Mouse (Mus musculus) kidney, postnatal 4 days (tissue): Measurements from ENCODE around the gene Fam189a2.

ENCODE experiments used
- DNase-seq, 2 experiments: peaks; one replicate each; pipeline ENCODE4 v3.0.0; 2021; ENCODE audit warnings: mixed read lengths in 2 of 2

Gene Fam189a2

DNA sequence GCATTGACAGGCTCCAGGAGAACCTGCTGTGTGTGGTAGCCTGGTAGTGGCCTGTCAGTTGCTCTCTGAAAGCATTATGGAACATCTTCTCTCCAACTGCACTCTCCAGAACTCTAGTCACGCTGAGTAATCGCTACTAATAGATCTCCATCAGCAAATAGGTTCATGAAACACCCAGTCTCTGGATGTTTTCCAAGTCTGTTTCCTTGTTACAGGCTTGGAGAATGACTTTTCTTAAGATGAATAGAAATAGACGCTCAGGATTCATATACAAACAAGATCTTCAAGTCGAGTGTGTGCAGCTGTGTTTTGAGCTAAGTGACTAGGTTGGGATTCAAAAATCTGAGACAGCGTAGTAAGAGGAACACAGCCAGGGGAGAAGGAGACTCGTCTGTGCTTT is 106.8 kb downstream of the Fam189a2 start:
- DNase-seq = no peak
